Mouse (Mus musculus) liver, embryonic 16.5 days (tissue): ENCODE measurements around the gene Narfl. TPM values are rescaled to one million over a fixed set of nuclear protein-coding genes. Genes with fewer than 3 reads are reported as not detected.
"Not testable (repeated sequence)": the region's sequence is repeated elsewhere in the genome, so short reads cannot be mapped to it uniquely, and the experiment has no call there.

ENCODE experiments used
- ATAC-seq: fragments of 200-750 bp; cut with Nextera tagmentation; 2 replicates; pipeline ENCODE4 v1.8.0; 2017; ENCODE audit warnings: low read depth, mild to moderate bottlenecking, moderate number of reproducible peaks, moderate library complexity
- H3K27ac ChIP-seq: fragments of 300-500 bp; sonication (generic); 2 replicates; pipeline ENCODE4 v1.5.1; 2014; ENCODE audit warnings: mild to moderate bottlenecking, low read length
- H3K27me3 ChIP-seq: fragments of 300-500 bp; sonication (generic); 2 replicates; pipeline ENCODE4 v1.6.1; 2014; ENCODE audit warnings: low read depth, low read length, mixed read lengths; ENCODE audit not compliant: control insufficient read depth, insufficient read depth
- H3K36me3 ChIP-seq: fragments of 300-500 bp; sonication (generic); 2 replicates; pipeline ENCODE4 v1.6.1; 2014; ENCODE audit warnings: mild to moderate bottlenecking; ENCODE audit not compliant: control insufficient read depth, insufficient read depth
- H3K4me1 ChIP-seq: fragments of 300-500 bp; sonication (generic); 2 replicates; pipeline ENCODE4 v1.6.1; 2014; ENCODE audit warnings: low read depth, low read length, mixed read lengths; ENCODE audit not compliant: control insufficient read depth
- H3K4me2 ChIP-seq: fragments of 300-500 bp; sonication (generic); 2 replicates; pipeline ENCODE4 v1.6.1; 2014; ENCODE audit warnings: low read depth, low read length, mixed read lengths
- H3K4me3 ChIP-seq: fragments of 300-500 bp; sonication (generic); 2 replicates; pipeline ENCODE4 v1.5.1; 2014; ENCODE audit warnings: low read depth, mild to moderate bottlenecking, low read length
- H3K9ac ChIP-seq: fragments of 300-500 bp; sonication (generic); 2 replicates; pipeline ENCODE4 v1.6.1; 2014; ENCODE audit warnings: low read depth, low read length
- H3K9me3 ChIP-seq: fragments of 300-500 bp; sonication (generic); replicated peaks from 2 replicates; pipeline ENCODE4 v1.6.1; 2016; ENCODE audit warnings: low read length; ENCODE audit not compliant: control insufficient read depth
- WGBS: fragments of 180-500 bp; shearing (Covaris S2); extraction: QIAGEN DNeasy Blood & Tissue Kit; methylation state at CpG from one replicate; pipeline ENCODE4 v1.1.7; 2014; ENCODE audit not compliant: insufficient replicate concordance; 5-methylcytosine and 5-hydroxymethylcytosine counted together
- polyA plus RNA-seq: library from polyadenylated mRNA; unstranded; fragments of >200 nt; fragmentation: Nextera tagmentation; extraction: Ambion mirVana; gene quantifications from 2 replicates; pipeline ENCODE4 v1.2.1, GENCODE M21; 2015

Gene Narfl
- polyA plus RNA-seq, 1 experiment from 2014 or later: 13.8 TPM

GRCm38 (mm10) chr17:25741471-25741870 lies 32.1 kb upstream of the Narfl start:
- 65% methylated on average over 12 of the region's 12 CpGs for WGBS
- not testable (repeated sequence) for H3K4me2 ChIP-seq, H3K27me3 ChIP-seq, H3K27ac ChIP-seq, H3K9me3 ChIP-seq, H3K36me3 ChIP-seq, H3K4me1 ChIP-seq, H3K4me3 ChIP-seq, H3K9ac ChIP-seq, ATAC-seq

- Histone ChIP-seq H3K27ac (no peak overlapping the region), H3K36me3 (no peaks in the 10 kb centered on the region), H3K4me3 (no peak overlapping the region), H3K4me2 (no peak overlapping the region), H3K9me3 (no peaks in the 10 kb centered on the region), H3K27me3 (no peaks in the 10 kb centered on the region; the same call in 1 of the 2 replicates), H3K4me1 (no peaks in the 10 kb centered on the region), H3K9ac (no peak overlapping the region)
- WGBS: 64% methylated on average over 9 of the region's 9 CpGs
- ATAC-seq: no peak
Observed at GRCm38 (mm10) chr17:25743831-25744230, 29.7 kb upstream of the Narfl start.

GRCm38 (mm10) chr17:25744311-25744710 lies 29.3 kb upstream of the Narfl start:
- no peaks in the 10 kb centered on the region; the same call in 1 of the 2 replicates for H3K27me3 ChIP-seq
- no peak overlapping the region for H3K4me3 ChIP-seq
- H3K36me3 ChIP-seq: no peaks in the 10 kb centered on the region
- no peak overlapping the region for H3K9ac ChIP-seq
- H3K4me2 ChIP-seq: no peak overlapping the region
- ATAC-seq: no peak
- WGBS: 56% methylated on average over 10 of the region's 10 CpGs
- H3K27ac ChIP-seq: no peak overlapping the region
- no peaks in the 10 kb centered on the region for H3K4me1 ChIP-seq
- H3K9me3 ChIP-seq: no peaks in the 10 kb centered on the region

- Histone ChIP-seq H3K9me3 (no peaks in the 10 kb centered on the region), H3K27me3 (no peaks in the 10 kb centered on the region), H3K36me3 (no peaks in the 10 kb centered on the region), H3K27ac (no peak overlapping the region), H3K4me3 (no peak overlapping the region), H3K9ac (no peak overlapping the region), H3K4me2 (no peak overlapping the region), H3K4me1 (no peaks in the 10 kb centered on the region)
- WGBS: 75% methylated on average over 4 of the region's 4 CpGs
- ATAC-seq: no peak
Observed at GRCm38 (mm10) chr17:25748238-25748637, 25.3 kb upstream of the Narfl start.

DNA sequence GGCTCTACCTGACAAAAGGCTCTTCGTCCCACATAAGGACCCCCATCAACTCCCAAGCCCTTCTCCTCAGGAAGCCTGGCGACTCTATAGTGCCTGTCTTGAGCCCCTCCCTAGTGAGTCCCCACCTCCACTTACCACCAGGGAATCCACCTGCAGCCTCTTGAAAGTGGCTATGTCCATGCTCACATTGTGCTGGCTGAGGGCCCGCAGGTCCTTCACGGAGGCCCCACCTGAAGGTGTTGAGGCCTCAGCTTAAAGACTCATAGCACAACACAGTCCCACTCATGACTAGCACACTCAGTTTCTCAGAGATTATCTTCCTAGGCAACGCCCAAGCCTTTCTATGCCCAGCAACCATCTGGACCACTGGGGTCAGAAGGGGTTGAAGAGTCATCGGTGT lies 24.3 kb upstream of the Narfl start:
- H3K4me2 ChIP-seq: no peak overlapping the region
- 57% methylated on average over 6 of the region's 6 CpGs for WGBS
- H3K4me3 ChIP-seq: no peak overlapping the region
- H3K36me3 ChIP-seq: no peaks in the 10 kb centered on the region
- no peak for ATAC-seq
- no peak overlapping the region for H3K27ac ChIP-seq
- H3K9ac ChIP-seq: no peak overlapping the region
- no peaks in the 10 kb centered on the region for H3K9me3 ChIP-seq
- H3K4me1 ChIP-seq: no peaks in the 10 kb centered on the region
- no peaks in the 10 kb centered on the region for H3K27me3 ChIP-seq

GRCm38 (mm10) chr17:25751446-25751845 lies 22.1 kb upstream of the Narfl start:
- no peak overlapping the region for H3K27ac ChIP-seq
- ATAC-seq: no peak
- H3K27me3 ChIP-seq: no peaks in the 10 kb centered on the region
- no peak overlapping the region for H3K4me2 ChIP-seq
- no peak overlapping the region for H3K9ac ChIP-seq
- H3K4me3 ChIP-seq: no peak overlapping the region
- WGBS: 56% methylated on average over 5 of the region's 5 CpGs
- H3K36me3 ChIP-seq: no peaks in the 10 kb centered on the region
- H3K4me1 ChIP-seq: no peaks in the 10 kb centered on the region
- no peaks in the 10 kb centered on the region for H3K9me3 ChIP-seq

- no peaks in the 10 kb centered on the region for H3K36me3 ChIP-seq
- H3K4me2 ChIP-seq: no peak within 1 kb of the TSS
- no peaks in the 10 kb centered on the region for H3K4me1 ChIP-seq
- no peaks in the 10 kb centered on the region for H3K9me3 ChIP-seq
- H3K9ac ChIP-seq: no peak within 1 kb of the TSS
- no peak for ATAC-seq
- WGBS: 69% methylated on average over 9 of the region's 9 CpGs
- no peaks in the 10 kb centered on the region for H3K27me3 ChIP-seq
- no peak within 1 kb of the TSS for H3K4me3 ChIP-seq
- H3K27ac ChIP-seq: no peak within 1 kb of the TSS
Observed at GRCm38 (mm10) chr17:25754241-25754640, 19.3 kb upstream of the Narfl start, which contains the start of gene Msln. Gene Msln, minus strand, starts transcription at chr17:25754378.

DNA sequence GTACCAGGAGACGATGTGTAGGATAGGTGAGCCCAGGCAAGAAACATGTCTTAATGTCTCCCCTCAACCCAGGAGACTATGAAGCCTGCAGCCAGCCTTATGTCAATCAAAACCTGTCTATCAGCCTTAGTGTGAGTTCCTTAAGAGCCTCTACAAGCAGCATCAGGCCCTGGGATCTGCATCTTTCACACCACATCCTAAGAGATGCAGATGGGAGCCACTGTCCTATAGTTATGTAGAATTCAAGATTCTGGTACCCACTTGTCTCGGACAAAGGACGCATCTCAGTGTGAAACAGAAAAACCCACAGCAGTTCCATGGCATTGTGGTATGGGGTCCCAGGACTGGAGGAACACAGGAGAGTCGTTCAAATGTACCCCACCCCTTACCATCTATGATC lies 18.5 kb upstream of the Narfl start:
- Histone ChIP-seq H3K27me3 (no peaks in the 10 kb centered on the region), H3K27ac (no peak overlapping the region), H3K36me3 (no peaks in the 10 kb centered on the region), H3K4me3 (no peak overlapping the region), H3K4me1 (no peaks in the 10 kb centered on the region), H3K9ac (no peak overlapping the region), H3K4me2 (no peak overlapping the region), H3K9me3 (no peaks in the 10 kb centered on the region)
- WGBS: 50% methylated on average over 4 of the region's 4 CpGs
- no peak for ATAC-seq

DNA sequence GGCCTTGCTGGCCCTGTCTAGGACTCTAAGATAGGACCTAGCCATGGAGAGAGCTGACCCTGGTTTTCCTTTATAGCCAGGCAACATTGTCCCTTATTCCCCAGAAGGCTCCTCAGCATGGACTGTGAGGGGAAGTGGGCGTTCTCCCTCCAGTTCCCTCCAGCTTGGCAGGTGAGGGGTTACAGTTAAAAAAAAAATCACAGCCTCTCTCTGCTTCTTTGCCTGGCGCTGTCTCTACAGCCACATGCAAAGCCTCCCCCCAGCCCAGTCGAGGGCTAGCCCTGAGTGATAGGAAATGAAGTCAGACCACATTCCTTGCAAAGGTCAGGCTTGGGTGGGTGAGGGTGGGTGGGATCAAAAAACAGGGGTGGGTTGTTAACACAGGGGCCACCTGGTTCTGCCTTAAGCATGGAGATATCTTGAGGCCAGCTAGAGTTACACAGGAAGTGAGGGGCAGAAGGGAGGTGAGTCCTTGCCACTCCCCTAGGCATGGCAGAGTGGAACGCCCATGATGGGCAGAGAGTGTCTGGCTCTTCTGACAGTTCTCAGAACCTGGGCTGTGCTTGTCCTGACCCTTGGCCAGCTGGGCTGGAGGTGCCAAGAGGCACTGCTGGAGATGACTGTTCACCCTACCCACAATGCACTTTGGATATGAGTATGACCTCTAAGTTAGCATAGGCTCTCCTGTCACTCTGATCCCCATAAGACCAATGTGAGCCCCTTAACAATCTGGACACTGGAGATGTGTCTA lies 17.8 kb upstream of the Narfl start:
- no peaks in the 10 kb centered on the region for H3K27me3 ChIP-seq
- no peak overlapping the region for H3K9ac ChIP-seq
- no peaks in the 10 kb centered on the region for H3K36me3 ChIP-seq
- no peak overlapping the region for H3K4me3 ChIP-seq
- WGBS: 22% methylated on average over 4 of the region's 4 CpGs
- no peak overlapping the region for H3K4me2 ChIP-seq
- no peaks in the 10 kb centered on the region for H3K9me3 ChIP-seq
- no peak for ATAC-seq
- no peak overlapping the region for H3K27ac ChIP-seq
- no peaks in the 10 kb centered on the region for H3K4me1 ChIP-seq
